Mouse (Mus musculus) Muller cell, postnatal 12 days (primary cell): ENCODE data around the gene Slc16a14.

ENCODE experiments used
- DNase-seq: peaks from one replicate; pipeline ENCODE4 v3.0.0-alpha.2; 2015; ENCODE audit errors: inconsistent ontology term

Slc16a14 gene

GRCm38 (mm10) chr1:84866706-84867230, 68.2 kb downstream of the Slc16a14 start:
- no peak for DNase-seq

- no peak for DNase-seq
These were observed 68.7 kb downstream of the Slc16a14 start for GRCm38 (mm10) chr1:84866231-84866630.

- DNase-seq = no peak
These were observed 70.3 kb downstream of the Slc16a14 start for GRCm38 (mm10) chr1:84864645-84865044.

- no peak for DNase-seq
These were observed 73.7 kb downstream of the Slc16a14 start for GRCm38 (mm10) chr1:84861255-84861630.

- no peak for DNase-seq
These were observed 74.3 kb downstream of the Slc16a14 start for GRCm38 (mm10) chr1:84860360-84861254.

- DNase-seq = no peak
These were observed 75.3 kb downstream of the Slc16a14 start for GRCm38 (mm10) chr1:84859597-84859996.
